Mouse (Mus musculus) B cell, adult 2 months (primary cell): ENCODE data around the gene Ace3.

Source experiments
- DNase-seq, 2 experiments: peaks; one replicate each; pipeline ENCODE4 v3.0.0; 2022

Ace3 gene

DNA sequence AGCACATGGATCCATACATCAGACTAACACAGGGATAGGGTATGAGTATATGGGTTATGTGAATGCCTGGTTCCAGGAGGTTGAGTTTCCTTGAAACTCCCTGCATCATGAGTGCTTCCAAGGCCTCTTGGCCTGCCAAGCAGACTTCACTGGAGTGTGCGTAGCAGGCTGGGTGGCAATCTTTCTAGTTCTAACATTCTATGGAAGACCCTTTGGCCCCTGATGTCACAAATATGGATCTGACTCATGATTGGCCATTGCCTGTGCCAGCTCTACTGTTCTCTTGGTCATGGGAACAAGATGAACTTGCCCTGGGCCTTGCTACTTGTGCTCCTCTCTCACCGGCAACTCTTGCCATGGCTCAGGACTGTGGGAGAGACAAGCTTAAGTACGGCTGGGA lies at the start of gene Ace3:
TSS of gene Ace3 (plus strand) at position 301 of the 400 bp plus-strand sequence.
- DNase-seq: no peak

DNA sequence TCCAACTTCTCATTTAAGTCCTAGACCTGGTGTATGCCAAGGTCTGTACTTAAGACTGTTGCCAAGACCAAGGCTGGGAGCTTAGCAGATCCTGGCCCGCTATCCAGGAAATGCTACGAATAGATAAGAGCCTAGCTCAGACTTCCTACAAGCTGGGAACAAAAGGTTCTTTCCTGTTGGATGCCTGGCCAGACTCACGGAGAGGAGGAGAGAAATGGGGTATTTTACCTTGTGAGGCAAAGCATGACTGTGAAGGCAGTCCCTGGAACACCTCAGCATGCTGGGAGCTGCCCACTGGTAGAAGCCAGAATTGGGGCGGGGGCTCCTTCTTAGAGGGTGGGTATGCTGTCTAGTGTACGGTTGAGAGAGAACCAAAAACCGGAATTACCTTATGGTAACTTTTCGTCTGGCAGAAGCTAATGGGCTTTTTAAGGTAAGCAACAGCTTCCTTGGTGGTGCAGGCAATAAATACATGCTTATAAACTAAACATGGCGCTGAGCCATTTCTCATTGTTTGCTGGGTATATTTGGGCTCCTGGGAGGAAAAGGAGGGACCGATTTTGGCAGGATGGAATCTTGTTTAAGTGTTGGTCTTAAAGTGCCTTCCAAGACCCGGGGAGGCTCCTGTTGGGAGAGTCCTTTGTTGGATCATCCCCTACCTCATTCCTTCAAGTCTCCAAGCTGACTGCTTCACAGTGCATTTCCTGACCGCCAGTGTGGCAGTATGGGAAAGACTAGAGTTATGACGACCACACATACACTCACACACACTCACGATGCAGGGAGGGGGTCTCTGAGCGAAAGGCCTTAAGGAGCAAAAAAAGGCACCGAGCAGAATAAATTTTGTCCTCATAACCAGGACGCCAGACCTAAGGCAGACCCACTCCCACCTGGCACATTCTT lies 49.5 kb upstream of the Ace3 start:
- no peak for DNase-seq

DNA sequence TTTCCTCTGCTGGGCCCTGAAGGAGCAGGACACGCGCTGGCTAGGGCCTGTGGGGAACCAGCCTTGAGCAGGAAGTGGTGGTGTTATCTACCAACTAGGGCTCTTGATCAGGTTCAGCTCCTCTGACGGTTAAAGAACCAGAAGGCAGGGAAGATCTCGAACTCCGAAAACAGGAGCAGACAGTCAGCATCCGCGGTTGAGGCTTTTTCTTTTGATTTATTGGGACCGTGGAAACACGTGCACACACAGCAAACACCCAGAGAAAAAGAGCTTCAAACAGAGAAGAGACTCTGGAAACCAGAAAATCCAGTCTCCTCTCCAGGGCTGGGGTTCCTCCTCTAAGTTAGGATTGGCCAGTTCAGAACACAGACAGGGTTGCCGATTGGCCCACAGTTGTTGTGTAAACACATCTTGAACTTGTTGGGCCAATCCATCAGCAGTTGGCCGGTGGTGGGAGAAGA lies 47.8 kb upstream of the Ace3 start:
- DNase-seq: no peak

DNA sequence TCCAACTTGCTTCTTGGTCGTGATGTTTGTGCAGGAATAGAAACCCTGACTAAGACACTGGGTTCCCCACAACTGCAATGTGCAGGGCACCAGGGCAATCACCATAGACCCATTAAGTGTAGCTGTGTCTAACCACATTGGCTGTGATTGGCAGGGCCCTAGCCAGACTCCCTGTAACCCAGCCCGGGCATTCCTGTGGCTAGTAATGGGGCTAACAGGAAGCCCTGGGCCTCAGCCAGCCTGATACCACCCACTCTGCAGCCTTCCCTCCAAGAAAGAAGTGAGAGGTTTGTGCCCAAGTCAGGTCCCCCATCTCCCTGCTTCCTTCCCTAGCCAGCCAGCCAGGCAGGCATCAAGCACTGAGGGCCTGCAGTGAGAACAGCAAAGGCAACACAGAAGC lies 46.2 kb upstream of the Ace3 start:
- DNase-seq: no peak

DNA sequence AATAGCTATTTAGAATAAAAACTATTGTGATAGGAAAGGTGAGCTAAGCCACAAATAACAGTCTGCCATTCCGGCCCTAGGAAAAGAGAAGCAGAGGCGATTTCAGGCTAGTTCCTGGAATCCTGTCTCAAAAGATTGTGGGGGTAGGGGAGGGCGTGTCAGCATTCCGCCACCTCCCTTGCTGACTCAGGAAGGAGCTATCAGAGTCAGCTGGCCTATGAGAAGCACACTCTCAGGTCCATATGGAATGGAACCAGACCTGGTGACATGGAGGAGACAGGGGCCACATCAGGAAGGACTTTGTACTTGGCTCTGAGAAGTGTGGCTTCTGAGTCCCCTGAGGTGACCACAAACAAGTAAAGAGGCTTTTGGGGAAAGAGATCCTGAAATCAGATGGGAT lies 44.0 kb upstream of the Ace3 start:
- DNase-seq: no peak

DNA sequence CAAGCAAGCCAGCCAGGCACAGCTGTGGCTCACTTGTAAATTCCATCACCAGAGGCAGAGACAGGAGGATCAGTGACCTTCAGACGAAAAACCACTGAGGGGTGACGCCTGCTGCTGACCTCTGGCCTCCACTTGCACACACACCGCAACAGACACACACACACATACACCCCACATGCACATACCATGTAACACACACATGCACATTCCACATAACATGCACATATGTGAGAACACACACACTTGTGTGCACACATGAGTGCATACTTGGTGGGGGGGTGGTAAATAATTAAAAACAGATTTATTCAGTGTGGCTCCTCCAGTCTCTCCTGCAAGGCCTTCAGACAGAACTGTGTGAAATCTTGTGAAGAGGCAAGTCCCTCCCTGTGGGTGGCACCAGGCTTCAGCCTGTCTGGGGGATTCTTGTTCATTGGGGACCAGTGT lies 42.9 kb upstream of the Ace3 start:
- no peak for DNase-seq

DNA sequence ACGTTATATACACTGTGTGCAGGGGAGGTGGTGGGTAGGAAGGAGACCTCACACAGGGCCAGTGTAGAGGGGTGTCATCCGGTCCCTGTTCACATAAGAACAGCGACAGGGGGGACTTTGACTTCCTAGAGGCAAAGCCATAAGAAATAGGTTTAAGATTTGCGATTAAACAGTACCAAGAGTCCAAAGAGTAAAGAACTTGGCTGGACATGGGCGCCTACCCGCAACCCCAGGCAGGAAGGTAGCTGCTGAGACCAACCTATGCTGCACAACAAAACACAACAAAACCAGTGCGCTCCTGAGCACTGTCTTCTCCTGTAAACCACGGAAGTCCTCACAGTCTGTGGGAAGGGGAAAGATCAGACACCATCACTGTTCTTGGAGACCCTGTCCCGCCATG lies 42.4 kb upstream of the Ace3 start:
- DNase-seq: no peak

DNA sequence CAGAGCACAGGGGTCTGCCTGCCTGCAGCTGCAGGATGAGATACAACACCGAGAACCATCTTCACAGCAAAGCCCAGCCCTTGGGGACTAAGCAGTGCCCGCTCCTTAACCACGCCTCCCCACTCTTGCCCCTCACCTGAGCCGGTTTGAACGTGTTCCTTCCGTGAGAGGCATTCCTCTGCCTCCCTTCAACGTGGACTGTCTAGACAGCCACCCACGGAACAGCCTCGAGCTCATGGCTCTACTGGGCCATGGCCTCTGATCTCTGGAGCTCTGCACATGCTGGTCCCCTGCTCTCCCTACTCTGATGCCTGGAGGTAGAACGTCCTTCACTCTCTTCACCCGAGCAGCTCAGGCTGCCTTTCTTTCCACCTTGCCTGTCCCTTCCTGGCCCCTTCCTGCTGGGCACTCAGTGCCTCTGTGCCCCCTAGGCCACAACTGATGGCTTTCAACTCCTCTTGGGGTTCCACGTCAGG lies 41.5 kb upstream of the Ace3 start, which contains the start of gene Cyb561:
TSS of gene Cyb561 (minus strand) at position 426 of the 476 bp plus-strand sequence.
- DNase-seq: no peak

DNA sequence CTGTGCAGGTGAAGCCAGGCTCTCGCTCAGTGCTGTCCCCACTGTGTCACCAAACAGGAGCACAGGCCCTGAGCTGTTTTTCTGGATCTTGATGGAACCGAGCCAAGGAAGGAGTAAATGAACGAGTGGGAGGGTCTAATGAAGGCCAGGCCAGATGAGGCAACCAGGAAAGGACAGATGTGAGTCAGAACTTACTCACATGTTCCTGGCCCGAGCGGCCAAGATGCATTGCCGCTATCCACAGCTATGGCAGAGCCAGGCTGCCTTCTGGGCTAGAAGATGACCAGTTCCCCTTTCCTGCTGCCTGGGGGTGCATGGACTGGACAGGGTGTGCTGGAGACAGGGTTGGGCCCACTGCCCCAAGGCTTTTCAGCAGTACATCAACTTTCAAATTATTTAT lies 41.1 kb upstream of the Ace3 start:
- no peak for DNase-seq

DNA sequence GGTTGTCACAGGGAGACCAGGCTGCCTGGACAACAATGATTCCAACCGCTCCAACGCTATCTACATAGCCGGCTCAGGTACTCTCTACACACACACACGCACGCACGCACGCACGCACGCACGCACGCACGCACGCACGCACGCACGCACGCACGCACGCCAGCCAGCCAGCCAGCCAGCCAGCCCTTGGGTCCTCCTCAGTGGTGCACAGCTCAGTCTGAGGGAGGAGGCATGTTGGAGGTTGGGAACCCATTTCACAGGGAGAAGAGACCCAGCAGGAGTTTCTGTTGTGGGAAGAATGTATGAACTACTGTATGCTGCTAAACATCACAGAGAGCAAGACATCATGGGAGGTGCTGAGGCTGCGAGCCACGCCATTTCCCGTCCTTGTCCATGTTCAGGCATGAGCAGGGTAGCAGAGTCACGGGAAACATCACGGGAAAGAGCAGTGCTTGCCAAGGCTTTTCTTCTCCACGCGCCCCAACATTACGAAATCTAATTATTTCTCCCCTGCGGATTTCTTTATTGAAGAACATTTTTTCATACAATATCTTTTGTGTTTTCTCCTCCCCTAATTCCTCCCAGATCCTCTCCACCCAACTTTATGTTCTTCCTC lies 38.6 kb upstream of the Ace3 start:
- no peak for DNase-seq

DNA sequence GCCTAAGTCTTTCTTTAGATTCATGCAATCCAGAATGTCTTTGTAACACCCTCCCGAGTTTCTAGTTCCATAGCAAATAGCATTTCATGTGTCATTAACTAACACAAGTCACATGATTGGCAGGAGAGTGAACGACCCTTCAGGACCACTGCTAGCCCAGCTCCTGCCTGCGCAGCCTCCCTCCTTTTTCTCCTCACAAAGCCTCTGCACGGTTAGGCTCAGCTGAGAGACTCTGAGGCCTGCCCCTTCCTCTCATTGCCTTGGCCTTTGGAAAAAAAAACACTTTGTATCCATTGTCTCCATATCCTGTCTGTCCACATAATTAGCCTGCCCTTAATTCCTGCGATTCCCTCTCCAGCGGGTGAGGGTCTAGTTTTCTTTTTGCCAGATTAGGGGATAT lies 37.0 kb upstream of the Ace3 start:
- DNase-seq: no peak

DNA sequence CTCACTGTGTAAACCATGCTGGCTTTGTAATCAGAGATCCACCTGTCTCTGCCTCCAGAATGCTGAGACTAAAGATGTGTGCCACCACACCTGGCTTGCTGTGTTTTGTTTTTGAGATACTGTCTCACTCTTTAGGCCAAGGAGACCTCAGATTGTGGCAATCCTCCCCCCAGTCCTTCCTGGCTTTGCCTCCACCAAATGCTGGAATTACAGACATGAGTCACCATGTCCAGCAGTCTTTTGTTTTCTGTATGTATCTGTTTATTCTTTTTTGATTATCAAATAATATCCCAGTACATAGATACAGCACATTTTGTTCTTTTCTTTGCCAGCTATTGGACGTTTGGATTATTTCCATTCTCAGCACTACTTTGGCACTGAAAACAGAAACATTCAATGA lies 35.9 kb upstream of the Ace3 start:
- DNase-seq: no peak

DNA sequence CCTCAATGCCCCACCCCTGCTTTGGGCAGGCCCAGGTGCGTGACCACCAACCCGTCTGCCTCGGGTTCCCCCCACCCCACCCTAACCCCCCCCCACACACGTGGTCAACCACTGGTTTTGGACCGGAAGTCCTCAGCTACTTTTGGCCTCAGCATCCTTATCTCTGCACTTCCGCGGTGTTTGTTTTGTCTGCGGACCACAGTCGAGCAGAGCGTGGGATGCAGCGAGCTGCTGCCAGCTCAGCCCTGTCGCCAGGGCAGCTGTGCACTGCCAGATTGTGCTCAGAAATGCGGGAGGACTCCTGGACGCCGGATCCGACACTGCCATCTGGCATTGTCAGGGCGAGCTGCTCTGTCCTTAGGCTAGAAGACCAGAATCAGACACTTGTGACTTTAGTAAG lies 35.1 kb upstream of the Ace3 start:
- no peak for DNase-seq

DNA sequence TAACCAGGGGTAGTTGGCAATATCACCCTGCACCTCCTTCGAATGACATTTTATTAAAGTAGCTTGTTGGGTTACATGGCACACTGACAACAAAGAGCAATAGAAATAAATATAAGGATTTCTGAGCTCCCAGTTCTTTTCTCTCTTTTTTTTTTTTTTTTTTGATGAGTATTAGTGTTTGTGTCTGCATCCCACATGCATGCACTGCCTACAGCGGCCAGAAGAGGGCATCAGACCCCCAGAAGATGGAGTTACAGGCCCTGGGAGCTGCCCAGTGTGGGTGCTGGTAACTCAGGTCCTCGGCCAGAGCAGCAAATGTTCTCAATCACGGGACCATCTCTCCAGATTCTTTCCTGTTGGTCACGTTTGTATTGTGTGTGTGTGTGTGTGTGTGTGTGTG lies 29.8 kb upstream of the Ace3 start:
- peak in 1 of 2 experiments; percentile 25 for DNase-seq

DNA sequence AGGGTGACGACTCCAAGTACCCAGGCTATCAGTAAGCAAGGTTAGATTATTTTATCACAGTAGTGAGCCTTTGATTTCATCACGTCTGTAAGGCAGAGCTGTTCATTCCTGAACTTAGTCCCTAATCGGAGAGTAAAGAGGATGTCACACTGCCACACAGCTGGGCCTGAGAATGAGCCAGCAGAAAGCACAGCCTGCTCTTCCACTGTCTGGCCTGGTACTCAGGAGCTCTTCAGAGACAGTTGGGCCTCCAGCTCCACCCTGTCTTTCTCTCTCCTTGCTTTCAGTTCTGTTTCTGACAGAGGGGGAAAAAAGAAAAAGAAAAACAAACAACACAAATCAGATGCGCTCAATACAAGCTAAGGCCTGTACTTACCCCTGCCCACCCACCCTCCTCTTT lies 28.2 kb upstream of the Ace3 start:
- DNase-seq: no peak

DNA sequence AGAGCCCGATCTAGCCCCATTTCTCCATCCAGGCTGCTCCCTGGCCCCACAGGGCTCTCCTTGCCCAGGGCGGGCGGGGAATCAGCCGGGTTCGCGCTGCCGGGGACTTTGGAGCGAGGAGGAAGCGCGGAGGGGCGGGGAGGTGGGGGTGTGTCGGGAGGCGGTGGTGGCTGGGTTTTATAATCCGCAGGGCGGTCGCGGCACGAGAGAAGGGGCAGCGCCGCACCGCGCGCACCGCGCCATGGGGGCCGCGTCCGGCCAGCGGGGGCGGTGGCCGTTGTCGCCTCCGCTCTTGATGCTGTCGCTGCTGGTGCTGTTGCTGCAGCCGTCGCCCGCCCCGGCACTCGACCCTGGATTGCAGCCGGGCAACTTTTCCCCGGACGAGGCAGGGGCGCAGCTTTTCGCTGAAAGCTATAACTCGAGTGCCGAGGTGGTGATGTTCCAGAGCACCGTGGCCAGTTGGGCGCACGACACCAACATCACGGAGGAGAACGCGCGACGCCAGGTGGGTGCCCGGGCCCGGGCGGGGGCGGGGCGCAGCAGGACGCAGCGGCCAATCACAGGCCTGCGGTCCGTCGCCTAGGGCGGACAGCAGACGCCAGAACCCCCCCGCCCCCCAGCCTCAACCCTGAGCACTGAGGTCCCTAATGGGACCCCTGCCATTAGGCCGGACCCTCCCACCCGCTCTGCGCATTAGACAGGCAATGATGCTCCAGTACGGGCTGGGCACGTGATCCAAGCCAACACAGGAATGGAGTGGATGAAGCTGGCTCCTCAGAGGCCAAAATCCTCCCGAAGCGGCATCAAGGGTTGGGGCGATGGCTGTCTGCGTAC lies 26.5 kb upstream of the Ace3 start, which contains the start of gene Ace:
TSS of gene Ace (plus strand) at position 205 of the 834 bp plus-strand sequence.
- no peak for DNase-seq

DNA sequence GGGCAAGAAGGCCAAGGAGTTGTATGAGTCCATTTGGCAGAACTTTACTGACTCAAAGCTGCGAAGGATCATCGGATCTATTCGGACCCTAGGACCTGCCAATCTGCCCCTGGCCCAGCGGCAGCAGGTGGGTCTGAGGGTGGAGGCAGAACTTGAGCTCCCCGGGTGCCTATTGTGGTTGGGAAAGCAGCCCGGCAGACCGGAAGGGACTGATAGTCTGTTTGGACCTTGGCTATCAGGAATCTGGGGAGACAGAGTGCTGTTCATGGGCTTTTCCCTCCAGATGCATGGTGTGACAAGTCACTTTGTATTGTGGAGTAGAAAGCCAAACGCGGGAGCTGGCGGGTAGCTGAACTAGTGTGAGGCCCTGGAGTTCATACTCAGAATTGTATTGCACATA lies 25.5 kb upstream of the Ace3 start:
- no peak for DNase-seq

DNA sequence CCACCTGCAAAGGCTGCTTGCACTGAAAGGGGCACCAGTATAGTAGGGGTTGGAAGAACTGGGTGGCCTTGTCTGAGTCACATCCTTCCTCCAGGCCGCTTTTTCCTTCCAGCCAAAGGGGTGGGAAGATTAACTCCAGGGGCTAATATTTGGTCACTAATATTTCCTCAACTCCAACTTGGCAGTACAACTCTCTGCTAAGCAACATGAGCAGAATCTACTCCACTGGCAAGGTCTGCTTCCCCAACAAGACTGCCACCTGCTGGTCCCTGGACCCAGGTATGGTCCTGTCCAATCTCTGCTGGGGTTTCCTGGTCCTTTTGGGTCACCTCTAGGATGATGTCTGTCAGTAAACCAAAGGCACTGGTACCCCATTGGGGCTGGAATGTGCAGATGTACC lies 25.0 kb upstream of the Ace3 start:
- DNase-seq: peak; percentile 21 to 32

DNA sequence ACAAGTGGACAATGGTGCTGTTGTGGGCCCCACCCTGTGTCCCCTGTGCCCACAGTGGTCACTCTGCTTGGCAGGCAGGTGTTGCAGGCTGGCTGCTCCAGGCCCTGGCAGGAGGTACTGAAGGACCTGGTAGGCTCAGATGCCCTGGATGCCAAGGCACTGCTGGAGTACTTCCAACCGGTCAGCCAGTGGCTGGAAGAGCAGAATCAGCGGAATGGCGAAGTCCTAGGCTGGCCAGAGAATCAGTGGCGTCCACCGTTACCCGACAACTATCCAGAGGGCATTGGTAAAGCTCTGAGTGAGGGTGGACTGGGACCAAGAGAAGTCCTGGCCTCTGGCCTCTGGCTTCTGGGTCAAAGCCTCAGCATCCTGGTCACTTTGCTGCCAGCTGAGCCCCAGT lies 19.9 kb upstream of the Ace3 start:
- no peak for DNase-seq

DNA sequence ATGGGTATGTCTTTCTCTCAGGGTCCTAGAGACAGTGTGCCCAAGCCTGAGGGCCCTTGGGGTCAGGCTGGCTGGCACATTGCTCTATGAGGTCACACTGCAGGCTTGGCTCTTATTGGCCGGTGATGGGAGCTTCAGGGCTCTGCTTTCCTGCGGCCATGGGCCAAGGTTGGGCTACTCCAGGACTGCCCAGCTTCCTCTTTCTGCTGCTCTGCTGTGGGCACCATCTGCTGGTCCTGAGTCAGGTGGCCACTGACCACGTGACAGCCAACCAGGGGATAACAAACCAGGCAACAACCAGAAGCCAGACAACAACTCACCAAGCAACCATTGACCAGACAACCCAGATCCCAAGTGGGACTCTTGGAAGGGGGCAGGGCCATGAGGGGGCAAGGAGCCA lies 19.4 kb upstream of the Ace3 start:
- DNase-seq: no peak

DNA sequence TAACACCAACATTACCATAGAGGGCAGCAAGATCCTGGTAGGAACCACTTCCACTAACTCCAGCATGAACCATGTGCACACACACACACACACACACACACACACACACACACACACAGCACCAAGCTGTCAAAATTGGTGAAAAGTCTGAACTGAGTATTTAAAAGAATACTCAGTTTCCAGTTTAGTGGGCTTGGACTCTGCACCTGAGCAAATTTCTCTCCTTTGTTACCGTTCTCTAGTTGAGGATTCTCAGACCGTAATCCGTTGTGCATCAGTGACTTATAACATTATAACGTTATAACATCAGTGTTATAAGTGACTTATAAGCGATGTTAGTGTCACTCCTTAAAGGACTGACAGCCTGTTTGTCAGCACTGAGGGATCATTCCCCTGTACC lies 18.8 kb upstream of the Ace3 start:
- no peak for DNase-seq

DNA sequence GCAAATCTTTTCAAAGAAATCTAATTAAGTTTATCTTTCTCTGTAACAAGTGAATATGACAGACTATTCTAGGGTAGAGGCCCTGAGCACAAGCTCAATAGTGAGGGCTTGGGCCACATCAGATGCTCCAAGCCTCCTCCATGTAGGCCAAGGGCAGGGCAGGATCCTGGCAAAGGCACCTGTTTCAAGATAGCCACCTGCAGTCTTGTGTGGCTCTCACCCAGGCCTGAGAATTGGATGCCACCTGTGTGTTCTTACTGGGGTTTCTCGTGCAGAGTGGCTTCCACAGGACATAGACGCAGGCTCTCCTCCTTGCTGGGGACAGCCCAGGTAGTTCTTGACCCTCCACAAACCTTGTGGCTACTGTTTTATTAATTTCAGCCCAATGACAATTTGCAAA lies 16.2 kb upstream of the Ace3 start:
- DNase-seq: no peak

DNA sequence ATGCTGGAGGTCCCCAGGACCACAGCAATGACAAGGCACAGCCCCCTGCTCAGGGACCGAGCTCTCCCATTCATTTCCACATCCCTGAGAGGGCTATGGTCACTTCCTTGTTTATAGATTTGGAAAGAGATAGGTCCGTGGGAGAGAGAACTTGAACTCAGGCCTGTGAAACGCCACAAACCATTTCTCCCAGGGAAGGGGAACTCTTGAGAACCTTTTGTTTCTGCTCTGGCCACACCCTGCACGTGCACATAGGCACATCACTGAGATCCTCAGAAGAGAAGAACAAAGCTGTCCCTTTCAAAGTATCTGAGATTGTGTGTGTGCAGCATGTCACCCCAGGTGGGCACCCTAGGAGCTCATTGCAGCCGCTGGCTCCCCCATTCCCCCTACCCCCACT lies 15.8 kb upstream of the Ace3 start:
- DNase-seq: no peak
